Mouse (Mus musculus) subcutaneous adipose tissue, adult 2 months (tissue): ENCODE results near the gene Olfr868. TPM values are rescaled to one million over a fixed set of nuclear protein-coding genes. Genes with fewer than 3 reads are reported as not detected.

ENCODE experiments used
- polyA plus RNA-seq: library from polyadenylated mRNA; depleted of rRNA; stranded (reverse); fragments of >200 nt; gene quantifications from 2 replicates; pipeline ENCODE4 v1.2.3, GENCODE M21; 2012; ENCODE audit warnings: low replicate concordance; rRNA removed

Olfr868 gene
- not detected in 2 replicates for polyA plus RNA-seq

DNA sequence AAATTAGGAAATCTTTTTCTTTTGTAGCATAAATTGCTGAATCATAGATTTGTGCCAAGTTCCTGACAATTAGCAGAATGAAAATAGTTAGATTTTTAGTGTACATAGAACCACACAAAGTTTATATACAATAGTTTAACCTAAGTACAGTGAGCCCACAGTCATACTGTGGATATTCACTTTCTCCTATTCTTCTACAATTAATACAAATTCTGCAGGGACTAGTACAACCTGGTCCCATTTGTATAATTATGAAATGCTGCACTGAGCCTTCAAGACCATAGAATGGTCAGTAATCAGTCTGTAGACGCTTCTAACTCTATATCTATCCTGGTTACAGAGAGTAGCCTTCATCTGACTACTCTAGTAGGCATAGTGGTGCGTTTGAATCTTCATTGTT is at the start of gene Olfr868:
Gene Olfr868 (plus strand): TSS at position 301 of the 400 bp plus-strand sequence.

GRCm38 (mm10) chr9:20057462-20057861 is 41.0 kb upstream of the Olfr868 start, which contains the start of gene Olfr867:
Gene Olfr867, minus strand, starts transcription at chr9:20057562.

DNA sequence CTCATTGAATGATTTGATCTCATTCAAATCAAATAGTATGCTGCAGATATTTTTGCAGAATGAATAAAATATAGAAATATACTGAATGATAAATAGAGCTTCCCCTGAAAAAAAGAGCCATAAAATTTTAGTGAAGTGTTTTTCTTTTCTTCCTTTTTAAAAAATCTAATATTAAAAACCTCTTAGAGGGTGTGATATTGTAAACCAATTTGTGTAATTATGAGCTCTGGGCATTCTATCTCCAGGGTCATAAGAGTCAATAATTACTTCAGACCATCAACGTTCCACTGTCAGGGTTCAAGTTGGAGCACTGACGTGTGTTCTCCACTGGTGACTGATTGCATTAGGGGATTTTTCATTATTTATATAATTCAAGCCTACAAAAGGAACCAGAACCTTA is 30.3 kb downstream of the Olfr868 start, which contains the start of gene Olfr869:
Gene Olfr869 (plus strand): TSS at position 301 of the 400 bp plus-strand sequence.

Other genes with a start within 250 kb of the Olfr868 start
- not detected in 2 replicates for gene Olfr860, start 248.9 kb upstream of the Olfr868 start, polyA plus RNA-seq
- gene Olfr862, start 210.6 kb upstream of the Olfr868 start, polyA plus RNA-seq: not detected in 2 replicates
- gene Olfr77, start 181.8 kb upstream of the Olfr868 start, polyA plus RNA-seq: not detected in 2 replicates
- not detected in 2 replicates for gene Olfr866, start 70.6 kb upstream of the Olfr868 start, polyA plus RNA-seq
- not detected in 2 replicates for gene Olfr867, start 41.1 kb upstream of the Olfr868 start, polyA plus RNA-seq
- not detected in 2 replicates for gene Olfr869, start 30.4 kb downstream of the Olfr868 start, polyA plus RNA-seq
- not detected in 2 replicates for gene Olfr870, start 75.4 kb downstream of the Olfr868 start, polyA plus RNA-seq
- gene Olfr871, start 113.6 kb downstream of the Olfr868 start, polyA plus RNA-seq: not detected in 2 replicates
- not detected in 2 replicates for gene Olfr872, start 138.5 kb downstream of the Olfr868 start, polyA plus RNA-seq
- gene Olfr39, start 183.7 kb downstream of the Olfr868 start, polyA plus RNA-seq: not detected in 2 replicates
- not detected in 2 replicates for gene Olfr873, start 199.9 kb downstream of the Olfr868 start, polyA plus RNA-seq
- gene Olfr18, start 237.5 kb downstream of the Olfr868 start, polyA plus RNA-seq: 0.12 TPM in 1 of 2 replicates, not detected in the other